Mouse (Mus musculus) heart, adult 8-10 months (tissue): ENCODE measurements around the gene Acy3. TPM values are rescaled to one million over a fixed set of nuclear protein-coding genes. Genes with fewer than 3 reads are reported as not detected.
"Not testable (repeated sequence)": the region's sequence is repeated elsewhere in the genome, so short reads cannot be mapped to it uniquely, and the experiment has no call there.

Source experiments
- DNase-seq: peaks from one replicate; pipeline ENCODE4 v3.0.0; 2022; ENCODE audit warnings: low spot score
- total RNA-seq, 4 experiments: library from RNA; stranded (reverse); gene quantifications; 2 replicates each; pipeline ENCODE4 v1.2.4; 2022

Gene Acy3
- total RNA-seq, 4 experiments from 2014 or later, result 24.2 to 32.4 (median 28.4) TPM

DNA sequence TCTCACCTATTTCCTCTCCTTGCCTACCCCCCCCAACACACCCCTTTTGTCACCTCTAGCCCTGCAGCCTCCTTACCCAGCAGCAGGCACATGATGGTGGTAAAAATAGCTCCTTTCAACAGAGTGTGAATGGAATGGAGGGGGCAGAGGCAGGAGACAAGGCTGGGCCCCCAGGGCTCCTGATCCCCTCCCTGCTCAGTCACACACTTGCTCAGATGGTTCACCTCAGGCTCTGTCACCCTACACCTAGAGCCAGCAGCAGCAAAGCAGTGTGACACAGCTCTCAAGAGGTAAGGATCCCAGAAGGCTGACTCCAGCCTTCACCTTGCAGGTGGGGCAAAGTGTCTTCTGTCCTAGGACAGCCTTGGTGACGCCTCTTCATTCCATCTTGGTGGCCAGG is 16.7 kb downstream of the Acy3 start, which contains the start of gene Doc2g:
Doc2g (plus strand) TSS at position 202 of the 400 bp plus-strand sequence.
- DNase-seq, result no peak

GRCm38 (mm10) chr19:4003641-4004040 is 17.3 kb downstream of the Acy3 start:
- no peak for DNase-seq

- DNase-seq, result no peak
Observed at GRCm38 (mm10) chr19:4004331-4004730, 18.0 kb downstream of the Acy3 start.

GRCm38 (mm10) chr19:4005091-4005490 is 18.7 kb downstream of the Acy3 start:
- DNase-seq, result no peak

DNA sequence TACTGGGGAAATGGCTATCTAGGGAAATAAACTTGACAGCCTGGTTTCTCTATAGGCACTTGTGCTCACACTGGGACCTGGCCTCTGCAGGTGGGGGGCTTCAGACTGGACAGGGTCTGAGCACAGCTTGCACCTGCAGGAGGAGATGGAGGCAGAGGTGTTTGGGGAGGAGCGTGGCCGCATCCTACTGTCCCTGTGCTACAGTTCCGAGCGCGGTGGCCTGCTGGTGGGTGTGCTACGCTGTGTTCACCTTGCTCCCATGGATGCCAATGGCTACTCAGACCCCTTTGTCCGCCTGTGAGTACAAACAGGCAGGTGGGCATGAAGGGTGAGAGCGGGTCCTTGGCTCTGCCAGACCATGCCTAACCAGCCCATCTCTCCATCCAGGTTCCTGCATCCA is 19.6 kb downstream of the Acy3 start:
- no peak for DNase-seq

DNA sequence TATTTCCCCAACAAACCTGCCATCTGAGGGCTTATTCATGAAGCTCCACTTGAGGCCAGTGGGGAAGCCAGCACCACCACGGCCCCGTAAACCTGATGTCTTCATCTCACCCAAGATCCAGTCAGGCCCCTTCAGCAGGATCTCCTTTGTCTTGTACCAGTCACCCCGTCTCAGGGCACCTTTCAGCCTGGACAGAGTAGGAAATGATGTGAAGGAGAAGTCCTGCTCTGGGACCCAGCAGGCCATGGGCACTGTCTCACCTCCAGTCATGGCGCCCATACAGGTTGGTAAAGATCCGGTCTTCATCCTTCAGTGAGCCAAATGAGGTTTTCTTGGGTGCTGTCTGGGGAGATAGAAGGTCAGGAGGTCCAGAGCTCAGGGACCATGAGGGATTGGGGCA is 24.7 kb downstream of the Acy3 start:
- DNase-seq, result no peak

DNA sequence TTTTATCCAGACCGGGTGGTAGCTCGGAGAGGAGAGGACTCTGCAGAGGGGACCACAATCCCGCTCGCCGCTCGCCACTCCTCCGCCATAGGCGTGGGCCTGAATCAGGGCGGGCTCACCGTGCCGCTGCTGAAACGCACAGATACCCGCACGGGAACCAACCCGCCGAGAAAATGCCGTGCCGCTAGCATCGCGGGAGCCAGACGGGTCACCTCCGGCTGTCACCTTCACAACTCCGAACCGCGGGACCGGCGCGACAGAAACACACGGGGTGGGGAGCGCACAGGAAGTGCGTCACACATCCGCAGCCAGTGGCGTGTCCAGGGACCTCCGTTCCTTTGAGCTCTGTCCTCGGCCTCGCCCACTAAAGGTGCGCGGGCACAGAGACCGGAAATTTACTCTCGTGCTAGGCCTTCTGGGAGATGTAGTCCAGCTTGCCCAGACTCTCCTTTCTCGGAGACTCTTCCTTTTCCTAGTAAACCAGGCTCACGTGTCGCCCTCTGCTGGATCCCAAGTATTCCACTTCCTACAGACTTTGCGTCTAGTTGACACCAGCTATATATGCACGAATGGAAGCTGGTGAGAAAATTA is 26.2 kb downstream of the Acy3 start, which contains the start of gene Ndufv1:
Ndufv1 (minus strand) TSS at position 375 of the 591 bp plus-strand sequence.
- DNase-seq, result peak; percentile 99

DNA sequence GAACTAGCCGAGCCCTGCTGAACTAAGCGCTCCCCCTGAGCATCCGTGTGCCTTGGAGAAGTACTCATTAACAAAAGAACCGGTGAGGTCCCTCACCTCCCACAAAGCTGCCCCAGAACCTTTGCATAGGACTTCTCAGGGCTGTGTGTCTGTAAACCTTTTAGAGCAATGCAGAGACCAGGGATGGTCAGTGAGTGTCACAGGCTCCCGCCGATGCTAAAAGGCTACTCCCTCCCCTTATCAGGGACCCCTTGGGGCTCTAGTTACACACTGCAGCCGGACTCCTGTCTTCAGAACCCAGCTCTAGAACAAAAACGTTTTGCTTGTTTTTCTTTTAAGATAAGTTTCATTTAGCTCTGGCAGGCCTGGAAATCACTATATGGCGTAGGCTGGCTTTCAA is 26.7 kb downstream of the Acy3 start:
- no peak for DNase-seq

DNA sequence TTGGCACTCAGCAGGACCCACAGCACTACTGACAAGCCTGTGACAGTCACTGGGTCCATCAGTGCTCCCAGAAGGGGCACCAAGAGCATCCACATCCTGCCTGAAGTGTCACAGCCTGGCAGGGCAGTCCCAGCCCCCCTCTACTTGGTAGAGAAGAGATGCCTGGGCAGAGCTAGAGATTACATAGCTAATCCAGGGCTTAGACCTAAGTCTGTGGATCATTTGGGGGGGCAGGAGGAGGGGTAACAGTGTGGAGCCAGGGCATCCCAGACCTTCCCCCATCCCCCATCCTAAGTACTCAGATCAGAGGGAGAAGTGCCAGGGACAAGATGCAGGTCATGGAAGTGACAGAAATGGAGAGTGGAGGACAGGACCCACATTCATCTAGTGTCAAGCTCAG is 28.4 kb downstream of the Acy3 start:
- DNase-seq, result no peak

GRCm38 (mm10) chr19:4015635-4016034 is 29.3 kb downstream of the Acy3 start:
- no peak for DNase-seq

DNA sequence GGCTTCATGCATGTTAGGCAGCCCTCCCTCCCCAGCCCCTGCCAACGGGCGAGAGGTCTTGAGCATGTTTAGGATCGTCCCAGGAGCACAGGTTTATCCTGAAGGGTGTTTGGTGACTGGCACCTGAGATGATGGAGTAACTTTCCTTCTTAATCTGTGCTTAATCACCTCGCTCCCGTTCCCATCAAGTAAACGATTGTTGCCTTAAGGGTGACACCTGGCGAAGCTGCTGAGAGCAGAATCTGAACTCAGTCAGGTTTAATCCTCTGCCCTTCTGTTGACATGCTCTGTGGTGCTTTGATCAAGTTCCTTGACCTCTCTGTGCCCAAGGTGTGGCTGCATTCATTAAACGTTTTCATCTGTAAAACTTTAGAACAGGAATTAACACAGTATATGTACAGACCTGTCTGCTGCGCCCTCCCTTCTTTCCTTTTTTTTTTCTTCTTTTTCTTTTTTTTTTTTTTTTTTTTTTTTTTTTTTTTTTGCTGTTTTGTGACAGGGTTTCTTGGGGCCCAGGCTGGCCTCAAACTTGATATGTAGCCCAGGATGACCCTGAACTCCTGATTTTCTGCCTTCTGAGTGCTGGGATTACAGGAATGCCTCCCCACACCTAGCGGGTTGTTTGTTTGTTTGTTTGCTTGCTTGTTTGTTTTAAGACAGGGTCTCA is 31.7 kb downstream of the Acy3 start:
- no peak for DNase-seq

- DNase-seq, result peak; percentile 90
Observed at GRCm38 (mm10) chr19:4018743-4019583, 32.6 kb downstream of the Acy3 start.

DNA sequence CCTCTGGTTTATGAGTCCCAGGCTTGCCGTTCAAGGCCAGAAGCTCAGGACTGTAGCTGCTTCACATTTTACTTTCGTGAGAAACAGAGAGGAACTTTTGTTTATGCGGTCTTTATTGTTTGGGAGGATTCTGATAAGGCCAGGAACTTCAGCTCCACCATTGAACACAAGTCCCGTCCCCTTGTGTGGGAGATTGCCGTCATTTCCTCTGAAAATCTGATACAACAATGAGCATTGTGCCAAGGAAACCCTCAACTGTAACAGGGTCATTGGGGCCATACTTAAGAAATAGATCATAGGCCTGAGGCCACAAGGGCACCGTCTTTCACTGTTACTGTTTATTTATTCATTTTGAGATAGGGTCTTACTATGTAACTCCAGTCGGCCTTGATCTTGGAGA is 36.8 kb downstream of the Acy3 start:
- DNase-seq, result no peak

DNA sequence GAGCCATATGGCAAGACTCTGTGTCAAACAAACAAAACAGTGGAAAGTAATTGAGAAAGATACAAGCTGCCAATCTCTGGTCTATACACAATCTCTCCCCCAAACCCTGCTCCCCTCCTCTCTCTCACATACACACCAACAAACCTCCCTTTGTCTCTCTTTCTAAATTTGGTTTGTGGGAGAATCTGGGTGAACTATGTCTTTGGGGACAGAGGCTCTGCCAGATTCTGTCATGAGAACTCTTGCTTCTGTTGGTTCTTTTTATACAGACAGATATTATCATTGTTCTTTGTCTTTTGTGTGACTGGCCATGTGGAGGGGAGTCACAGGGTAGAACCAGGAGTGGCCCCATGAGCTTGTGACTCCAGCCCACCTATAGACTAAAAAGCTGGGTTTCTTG is 41.2 kb downstream of the Acy3 start:
- no peak for DNase-seq

- no peak for DNase-seq
Observed at GRCm38 (mm10) chr19:4032668-4033067, 46.3 kb downstream of the Acy3 start.

GRCm38 (mm10) chr19:4033298-4033697 is 46.9 kb downstream of the Acy3 start:
- DNase-seq, result no peak

GRCm38 (mm10) chr19:4033742-4034141 is 47.4 kb downstream of the Acy3 start:
- no peak for DNase-seq

GRCm38 (mm10) chr19:4036327-4037045 is 50.1 kb downstream of the Acy3 start:
- no peak for DNase-seq

- not testable (repeated sequence) for DNase-seq
Observed at GRCm38 (mm10) chr19:4037154-4037787, 50.9 kb downstream of the Acy3 start.

DNA sequence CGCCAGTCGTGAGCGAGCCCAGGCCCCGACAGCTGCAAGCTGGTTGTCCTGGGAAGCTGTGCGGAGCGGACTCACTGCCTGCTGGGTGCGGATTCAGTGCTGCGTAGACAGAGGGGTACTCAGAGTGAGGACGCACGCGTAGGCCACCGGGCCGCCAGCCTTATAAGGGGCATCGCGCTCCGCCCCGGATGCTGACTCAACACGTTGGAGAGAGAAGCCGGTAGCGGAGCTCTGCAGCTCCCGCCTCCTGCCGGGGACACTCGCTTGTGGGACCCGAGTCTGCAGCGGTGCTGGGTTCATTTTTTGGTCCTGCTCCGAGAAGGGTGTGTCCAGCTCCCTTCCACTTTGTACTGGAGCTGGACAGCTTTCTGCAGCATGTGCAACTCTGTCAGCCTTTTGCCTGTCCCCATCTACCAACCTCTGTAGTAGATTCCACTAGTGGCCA is 51.4 kb downstream of the Acy3 start, which contains the start of gene Gstp1:
Gstp1 (minus strand) TSS at position 198 of the 445 bp plus-strand sequence.
- DNase-seq, result peak; percentile 88
